Mouse (Mus musculus) monocyte, adult 5-6 weeks (primary cell): Measurements from ENCODE around the gene Nfkbia. TPM values are rescaled to one million over a fixed set of nuclear protein-coding genes. Genes with fewer than 3 reads are reported as not detected.
A peak's percentile ranks its signal among the peaks of the same experiment; 100 is the strongest.

ENCODE experiments used
- ATAC-seq: fragments of 153-309, 156-312 bp; replicated peaks from 2 replicates; pipeline ENCODE4 v1.8.0; 2017; ENCODE audit warnings: mild to moderate bottlenecking; ENCODE audit not compliant: low TSS enrichment, insufficient number of reproducible peaks, severe bottlenecking, poor library complexity, low FRiP score
- total RNA-seq: library from RNA; stranded (forward); fragments of 200-1000, 200-491, 200-594 nt; gene quantifications from 3 replicates; pipeline ENCODE4 v1.2.3, GENCODE M21; 2017

Gene Nfkbia
- total RNA-seq, 1 experiment from 2014 or later: 360 TPM

- no peak for ATAC-seq
These were observed 22.0 kb downstream of the Nfkbia start for GRCm38 (mm10) chr12:55470442-55470841.

DNA sequence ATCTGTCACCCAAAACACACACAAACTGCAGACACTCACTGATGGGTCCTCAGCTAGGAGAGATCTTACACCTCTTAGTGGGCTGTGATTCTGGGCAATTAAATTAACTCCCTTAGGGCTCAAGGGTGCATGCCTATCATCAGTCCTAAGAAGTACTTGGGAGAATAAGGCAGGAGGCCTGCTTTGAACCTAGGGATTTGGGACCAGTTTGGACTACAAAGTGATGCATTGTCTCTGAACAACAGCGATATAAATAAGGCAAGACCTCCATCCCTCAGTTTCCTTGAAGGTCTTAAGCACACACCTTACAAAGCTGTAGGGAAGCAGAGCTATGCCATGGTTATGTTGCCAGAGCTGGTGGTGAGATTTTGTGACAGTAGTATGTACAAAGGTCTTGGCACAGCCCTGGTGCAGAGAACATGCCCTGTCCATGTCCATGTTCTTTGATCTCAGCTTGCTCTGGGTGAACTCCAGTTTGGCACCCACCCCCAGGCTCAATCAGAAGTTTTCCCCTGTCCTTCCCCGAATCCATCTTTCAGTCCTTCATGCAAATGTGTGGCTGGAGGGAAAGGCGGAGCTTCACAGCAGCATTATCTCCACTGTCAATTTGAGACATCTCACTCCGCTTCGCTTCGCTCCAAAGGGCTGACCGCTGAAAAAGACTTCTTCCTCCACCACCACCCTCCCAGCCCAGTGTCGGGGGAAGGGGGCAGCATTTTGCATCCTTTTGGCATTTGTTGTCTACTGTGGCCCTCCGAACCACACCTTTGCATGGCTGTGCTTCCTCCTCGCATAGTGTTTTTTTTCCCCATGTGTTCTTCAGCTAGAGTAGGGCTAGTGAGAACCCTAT lies 24.9 kb downstream of the Nfkbia start:
- no peak for ATAC-seq

GRCm38 (mm10) chr12:55466816-55467215 lies 25.6 kb downstream of the Nfkbia start:
- ATAC-seq: no peak

GRCm38 (mm10) chr12:55466088-55466701 lies 26.3 kb downstream of the Nfkbia start:
- ATAC-seq: no peak

DNA sequence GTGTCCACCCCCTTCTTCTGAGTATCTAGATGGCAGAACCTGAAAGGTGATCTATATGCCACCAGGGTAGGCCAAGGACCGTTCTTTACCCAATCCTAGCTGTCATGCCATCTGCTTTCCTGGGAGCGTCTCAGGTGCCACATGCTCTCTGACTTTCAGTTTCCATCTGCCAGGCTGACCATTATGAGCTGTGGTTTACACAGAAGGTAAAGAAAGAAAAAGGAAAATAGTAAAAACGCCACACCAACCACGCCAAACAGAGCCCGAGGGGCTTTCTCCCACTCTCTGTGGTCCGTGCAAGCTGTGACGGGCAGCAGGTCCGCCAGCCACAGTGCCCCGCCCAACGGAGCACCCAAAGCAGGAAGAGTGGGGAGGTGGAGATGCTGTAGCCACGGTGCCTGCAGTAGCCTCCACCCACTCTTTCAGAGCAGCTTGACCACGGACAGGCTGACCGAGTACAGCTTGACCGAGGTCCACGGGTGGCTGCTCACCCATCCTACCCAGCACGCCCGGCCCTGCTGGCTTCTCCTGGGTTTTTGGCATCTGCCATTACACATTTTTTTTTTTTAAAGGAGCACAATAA lies 27.0 kb downstream of the Nfkbia start:
- peak; percentile 93 for ATAC-seq

- no peak for ATAC-seq
These were observed 27.5 kb downstream of the Nfkbia start for GRCm38 (mm10) chr12:55464846-55465361.

DNA sequence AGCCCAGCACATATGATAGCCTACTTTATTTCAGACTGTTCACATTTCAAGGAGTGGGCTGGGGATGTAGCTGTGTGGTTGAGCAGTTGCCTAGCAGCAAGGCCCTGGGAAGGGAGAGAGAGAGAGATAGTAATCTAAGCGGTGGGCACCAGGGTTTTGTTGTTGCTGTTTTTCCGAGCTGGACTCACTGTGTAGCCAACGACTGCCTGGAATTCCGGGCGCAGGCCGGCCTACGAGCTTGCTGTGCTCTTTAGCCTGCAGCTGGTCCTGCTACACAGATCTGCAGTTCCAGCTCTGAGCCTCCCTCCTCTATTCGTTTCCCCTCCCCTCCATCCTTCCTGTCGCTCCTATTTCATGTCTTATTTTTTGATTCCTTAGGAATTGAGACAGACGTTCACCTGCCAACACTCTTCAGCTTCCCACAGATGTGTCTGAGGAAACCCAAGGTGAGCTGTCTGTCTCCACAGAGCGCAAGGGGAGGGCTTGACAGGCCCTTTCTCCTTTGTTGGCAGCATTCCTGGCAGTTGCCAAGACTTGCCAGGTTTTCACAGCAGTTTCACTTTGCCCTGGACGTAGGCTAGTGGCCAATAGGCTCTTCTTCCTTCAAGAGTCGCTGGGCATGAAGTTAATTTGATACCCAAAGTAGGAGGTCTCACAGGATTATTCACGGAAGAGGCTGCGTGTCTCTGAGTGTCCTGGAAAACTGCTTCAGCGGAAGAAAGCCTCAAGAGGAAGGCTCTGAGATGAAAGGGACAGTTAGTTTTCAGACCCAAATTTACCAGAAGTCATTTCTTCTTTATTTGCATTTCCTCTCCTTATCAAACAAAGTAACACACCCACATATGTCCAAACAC lies 28.2 kb downstream of the Nfkbia start:
- ATAC-seq: no peak

GRCm38 (mm10) chr12:55463087-55463486 lies 29.4 kb downstream of the Nfkbia start:
- no peak for ATAC-seq

GRCm38 (mm10) chr12:55462456-55462855 lies 30.0 kb downstream of the Nfkbia start:
- ATAC-seq: no peak

DNA sequence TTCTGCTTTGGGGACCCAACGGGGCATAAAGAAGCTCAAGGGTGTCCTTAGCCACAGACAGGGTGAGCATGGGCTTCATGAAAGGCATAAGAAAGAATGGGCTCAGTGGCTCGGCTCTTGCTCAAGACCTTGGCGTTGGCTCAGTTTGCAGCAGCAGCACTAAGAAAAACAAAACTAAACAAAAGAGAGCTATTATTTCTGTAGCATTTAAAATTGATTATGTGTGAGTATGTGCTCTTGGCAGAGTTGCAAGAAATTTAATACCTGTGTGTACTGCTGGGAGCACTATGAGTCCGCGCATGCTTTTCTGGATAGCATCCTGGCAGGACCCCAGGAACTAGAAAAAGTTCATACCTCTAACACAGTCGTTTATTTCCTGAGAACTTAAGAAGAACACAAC lies 30.7 kb downstream of the Nfkbia start:
- ATAC-seq: no peak

- ATAC-seq: no peak
These were observed 31.5 kb downstream of the Nfkbia start for GRCm38 (mm10) chr12:55460900-55461299.

DNA sequence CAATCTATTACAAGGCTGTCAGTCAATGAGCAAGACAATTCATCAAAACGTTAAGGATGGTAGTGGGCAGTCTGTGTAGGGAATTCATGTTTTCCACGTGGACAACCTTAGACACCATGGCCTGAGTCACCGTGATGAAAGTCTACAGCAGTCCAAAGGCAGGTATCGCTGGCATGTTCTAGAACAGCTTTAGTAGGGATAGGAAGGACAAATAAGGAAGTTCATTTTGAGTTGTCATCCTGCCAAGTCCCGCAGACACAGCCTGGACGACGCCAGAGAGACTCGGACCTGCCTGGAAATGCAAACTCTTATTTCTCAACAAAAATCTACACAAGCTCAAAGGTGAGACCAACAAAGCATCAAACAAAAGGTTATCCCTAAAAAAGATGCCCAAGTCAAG lies 32.7 kb downstream of the Nfkbia start:
- 0 out of 2 replicates have a peak, but pooled peaks have one; percentile 38 for ATAC-seq

DNA sequence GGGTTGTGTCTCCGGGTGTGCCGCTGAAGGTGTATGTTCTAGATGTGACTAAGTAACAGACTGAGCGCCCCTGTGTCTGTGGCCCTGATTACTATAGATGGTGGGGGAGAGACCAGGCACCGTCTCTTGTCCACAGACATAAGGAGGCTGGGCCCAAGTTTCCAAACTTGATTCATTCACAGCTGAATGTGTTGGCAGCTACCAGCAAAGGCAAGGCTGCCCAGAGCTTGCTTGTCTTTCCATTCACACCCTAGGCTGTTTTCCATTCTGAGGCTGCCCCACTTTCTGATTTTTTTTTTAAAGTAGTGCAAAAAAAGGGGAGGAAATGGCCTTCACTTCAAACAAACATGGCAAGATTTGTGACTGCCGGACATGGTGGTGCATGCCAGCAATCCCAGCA lies 35.6 kb downstream of the Nfkbia start:
- ATAC-seq: no peak

DNA sequence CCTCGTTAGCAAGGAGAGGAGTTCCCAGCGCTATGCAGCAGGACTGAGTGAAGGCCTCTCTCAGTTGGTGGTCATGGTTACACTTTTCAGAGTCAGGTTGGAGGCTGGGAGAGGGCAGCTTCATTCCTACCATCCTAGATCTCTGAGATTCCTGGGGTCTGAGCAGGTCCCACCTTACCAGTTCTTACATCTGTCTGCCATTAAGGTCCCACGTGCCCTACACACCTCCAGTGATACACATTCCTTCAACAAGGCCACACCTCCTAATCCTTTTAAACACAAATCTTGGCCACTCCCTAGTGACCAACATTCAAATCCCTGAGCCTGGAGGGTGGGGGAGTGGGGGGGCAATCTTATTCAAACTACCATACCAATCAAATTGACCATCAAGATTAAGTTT lies 36.3 kb downstream of the Nfkbia start:
- ATAC-seq: no peak

DNA sequence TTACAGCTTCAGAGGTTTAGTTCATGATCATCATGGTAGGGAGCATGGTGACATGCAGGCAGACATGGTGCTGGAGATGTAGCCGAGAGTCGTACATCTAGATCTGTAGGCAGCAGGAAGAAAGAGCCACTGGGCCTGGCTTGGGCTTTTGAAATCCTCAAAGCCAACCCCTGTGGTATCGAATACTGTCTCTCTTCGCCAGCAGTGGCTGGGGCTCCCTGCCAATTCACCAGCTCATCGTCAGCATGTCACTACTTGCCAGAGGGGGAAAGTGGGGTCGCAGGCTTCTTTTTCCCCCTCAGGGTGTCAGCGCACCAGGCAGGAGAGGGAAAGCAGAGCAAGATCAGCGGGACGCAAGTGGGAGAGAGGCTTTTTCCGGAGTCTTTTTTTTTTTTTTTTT lies 37.2 kb downstream of the Nfkbia start:
- ATAC-seq: no peak

DNA sequence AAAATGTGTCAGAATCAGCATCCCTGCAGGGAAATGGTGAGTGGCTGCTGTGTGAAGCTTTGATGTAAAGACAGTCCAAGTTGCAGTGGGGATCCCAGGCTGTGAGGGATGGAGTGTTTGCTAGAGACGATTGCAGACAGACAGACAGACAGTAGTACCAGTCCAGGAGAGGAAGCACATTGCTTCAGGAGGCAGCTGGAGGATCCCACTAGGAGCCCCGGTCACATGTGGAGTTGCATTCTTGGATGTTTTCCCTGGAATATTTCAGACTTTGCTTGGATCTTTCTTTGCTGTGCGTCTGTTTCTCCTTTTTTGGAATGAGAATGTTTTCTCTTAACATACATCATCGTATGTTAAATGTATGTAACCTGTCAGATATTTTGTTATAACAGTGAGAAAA lies 38.5 kb downstream of the Nfkbia start:
- ATAC-seq: no peak

GRCm38 (mm10) chr12:55452839-55453238 lies 39.6 kb downstream of the Nfkbia start:
- no peak for ATAC-seq

DNA sequence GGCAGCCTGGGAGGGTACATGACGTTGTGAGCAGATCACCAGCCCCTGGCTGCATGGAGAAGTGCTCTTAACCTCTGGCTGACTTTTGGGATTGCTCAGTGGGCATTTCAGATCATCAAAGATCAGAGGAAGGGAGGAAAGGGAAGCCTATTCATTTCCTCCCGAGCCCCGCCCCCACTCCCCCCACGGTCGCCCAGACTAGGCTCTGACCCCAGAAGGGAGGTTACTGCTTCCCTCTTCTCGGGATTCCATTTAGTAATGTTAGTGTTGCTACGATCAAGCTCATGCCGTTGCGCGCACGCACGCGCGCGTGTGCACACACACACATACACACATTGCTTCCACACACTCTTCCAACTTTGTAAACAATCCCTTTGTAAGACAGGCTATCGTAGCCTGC lies 42.0 kb downstream of the Nfkbia start:
- ATAC-seq: peak; percentile 31; the same call in 1 of the 2 replicates

DNA sequence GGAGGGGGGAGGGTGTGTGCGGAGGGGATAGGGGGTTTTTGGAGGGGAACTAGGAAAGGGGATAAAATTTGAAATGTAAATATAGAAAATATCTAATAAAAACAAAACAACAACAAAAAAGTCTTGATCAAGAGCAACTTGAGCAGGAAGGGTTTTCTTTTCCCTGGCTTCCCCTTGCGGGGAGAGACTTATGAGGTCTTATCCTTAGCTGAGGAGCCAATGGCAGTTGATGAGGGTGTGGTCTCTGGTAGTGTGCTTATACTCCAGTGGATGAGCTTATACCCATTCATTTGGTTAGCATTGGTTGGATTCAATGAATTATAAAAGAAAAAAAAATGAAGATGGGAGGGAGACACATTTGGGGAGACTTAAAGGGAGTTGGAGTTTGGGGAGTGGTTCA lies 43.4 kb downstream of the Nfkbia start:
- ATAC-seq: no peak
